Mouse (Mus musculus) myocyte (in vitro differentiated cells): ENCODE measurements at regions not wholly inside any gene's neighbourhood (a gene's known extent, or its start where the extent isn't known, plus 50 kb on each side); places are given as distances from the start of the nearest gene placed in this dataset.

Experiments
- MAX ChIP-seq: IDR thresholded peaks from one replicate; pipeline ENCODE4 v1.6.1; 2011; ENCODE audit warnings: low read depth, mild to moderate bottlenecking, control low read depth
- POLR2A ChIP-seq: IDR thresholded peaks from one replicate; pipeline ENCODE4 v1.6.1; 2011; ENCODE audit warnings: low read depth, mild to moderate bottlenecking, control low read depth, moderate library complexity; ENCODE audit not compliant: insufficient read length
- TCF12 ChIP-seq: IDR thresholded peaks from one replicate; pipeline ENCODE4 v1.6.1; 2011; ENCODE audit warnings: mild to moderate bottlenecking, control low read depth; ENCODE audit not compliant: poor library complexity, insufficient read depth, severe bottlenecking
- USF1 ChIP-seq: IDR thresholded peaks from one replicate; pipeline ENCODE4 v1.6.1; 2011; ENCODE audit warnings: low read depth, mild to moderate bottlenecking, control low read depth, moderate library complexity

DNA sequence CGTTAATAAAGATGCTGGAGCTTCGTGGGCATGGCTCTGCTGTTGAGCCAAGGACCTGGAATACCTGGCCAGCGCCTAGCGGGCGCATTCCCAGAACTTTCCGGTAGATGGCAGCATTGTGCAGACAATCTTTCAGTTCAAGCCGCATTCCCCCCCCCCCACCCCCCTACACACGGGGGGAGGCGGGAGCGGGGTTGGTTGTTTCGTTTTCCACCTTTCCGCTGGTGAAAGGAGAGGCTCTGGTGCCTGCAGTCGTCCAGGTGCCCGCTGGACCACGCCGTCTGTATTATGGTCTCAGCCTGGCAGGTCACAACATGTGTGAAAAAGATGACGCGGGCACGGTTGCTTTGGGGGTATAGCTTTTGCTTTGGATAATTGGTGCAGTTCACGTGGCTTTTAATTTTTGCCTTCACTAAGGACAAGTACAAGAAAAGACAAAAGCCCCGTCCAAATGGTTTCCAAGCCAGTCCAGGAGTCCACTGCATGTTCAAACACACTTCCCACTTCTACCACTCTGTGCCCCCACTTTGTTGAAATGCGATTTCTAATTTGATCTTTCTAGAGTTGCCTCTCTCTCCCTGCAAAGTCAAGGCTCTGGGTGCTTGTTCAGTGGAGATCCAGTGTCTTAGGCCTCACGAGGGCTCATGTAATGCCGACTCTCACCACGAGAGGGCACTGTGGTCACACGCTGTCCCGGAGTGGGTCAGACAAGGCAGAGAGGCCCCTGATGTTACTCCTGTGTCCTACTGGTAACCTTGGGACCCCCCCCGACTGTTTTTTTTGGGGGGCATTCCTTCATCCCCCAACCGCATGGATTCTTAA is 52.3 kb upstream of the Igfbp7 start:
- no peak for TF ChIP-seq MAX
- no peak for TF ChIP-seq USF1
- TF ChIP-seq POLR2A: no peak
- no peak for TF ChIP-seq TCF12
